Mouse (Mus musculus) urinary bladder, postnatal 4 days (tissue): ENCODE measurements around the gene Krtap31-2.

ENCODE experiments used
- DNase-seq, 2 experiments: peaks; one replicate each; pipeline ENCODE4 v3.0.0; 2021 to 2022; ENCODE audit warnings: low spot score in 2 of 2

Krtap31-2 gene

DNA sequence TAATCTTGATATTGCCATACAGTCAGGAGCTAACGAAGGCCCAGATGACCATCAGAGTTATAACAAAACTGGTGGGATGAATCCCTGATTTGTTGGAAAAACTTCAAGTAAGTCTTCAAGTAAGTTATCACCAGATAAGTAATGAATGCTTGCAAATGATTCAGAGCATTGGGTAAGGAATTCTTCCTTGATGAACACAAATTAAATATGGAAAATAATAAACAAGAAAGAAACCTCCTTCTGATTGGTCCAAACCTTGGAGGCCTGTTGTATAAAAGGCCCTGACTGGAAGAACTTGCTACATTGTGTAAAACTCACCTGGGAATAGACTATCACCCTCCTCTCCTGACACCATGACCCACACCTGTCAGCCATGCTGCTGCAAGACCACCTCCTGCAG, at the start of gene Krtap31-2:
TSS of gene Krtap31-2 (plus strand) at position 301 of the 400 bp plus-strand sequence.
- no peak for DNase-seq

DNA sequence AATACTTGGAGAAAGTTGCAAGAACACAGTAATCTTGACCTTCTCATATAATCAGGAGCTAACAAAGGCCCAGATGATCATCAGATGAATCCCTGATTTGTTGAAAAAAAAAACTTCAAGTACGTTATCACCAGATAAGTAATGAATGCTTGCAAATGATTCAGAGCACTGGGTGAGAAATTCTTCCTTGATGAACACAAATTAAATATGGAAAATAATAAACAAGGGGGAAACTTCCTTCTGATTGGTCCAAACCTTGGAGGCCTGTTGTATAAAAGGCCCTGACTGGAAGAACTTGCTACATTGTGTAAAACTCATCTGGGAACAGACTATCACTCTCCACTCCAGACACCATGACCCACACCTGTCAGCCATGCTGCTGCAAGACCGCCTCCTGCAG, 28.5 kb upstream of the Krtap31-2 start, which contains the start of gene Krtap31-1:
TSS of gene Krtap31-1 (plus strand) at position 301 of the 400 bp plus-strand sequence.
- no peak for DNase-seq

DNA sequence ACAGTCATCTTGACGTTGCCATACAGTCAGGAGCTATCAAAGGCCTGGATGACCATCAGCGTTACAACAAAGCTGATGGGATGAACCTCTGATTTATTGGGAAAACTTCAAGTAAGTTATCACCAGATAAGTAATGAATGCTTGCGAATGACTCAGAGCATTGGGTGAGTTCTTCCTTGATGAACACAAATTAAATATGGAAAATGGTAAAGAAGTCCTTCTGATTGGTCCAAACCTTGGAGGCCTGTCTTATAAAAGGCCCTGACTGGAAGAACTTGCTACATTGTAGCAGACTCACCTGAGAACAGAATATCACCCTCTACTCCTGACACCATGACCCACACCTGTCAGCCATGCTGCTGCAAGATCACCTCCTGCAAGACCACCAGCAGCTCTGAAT, 21.6 kb upstream of the Krtap31-2 start, which contains the start of gene Gm11565:
TSS of gene Gm11565 (plus strand) at position 301 of the 400 bp plus-strand sequence.
- DNase-seq: no peak

DNA sequence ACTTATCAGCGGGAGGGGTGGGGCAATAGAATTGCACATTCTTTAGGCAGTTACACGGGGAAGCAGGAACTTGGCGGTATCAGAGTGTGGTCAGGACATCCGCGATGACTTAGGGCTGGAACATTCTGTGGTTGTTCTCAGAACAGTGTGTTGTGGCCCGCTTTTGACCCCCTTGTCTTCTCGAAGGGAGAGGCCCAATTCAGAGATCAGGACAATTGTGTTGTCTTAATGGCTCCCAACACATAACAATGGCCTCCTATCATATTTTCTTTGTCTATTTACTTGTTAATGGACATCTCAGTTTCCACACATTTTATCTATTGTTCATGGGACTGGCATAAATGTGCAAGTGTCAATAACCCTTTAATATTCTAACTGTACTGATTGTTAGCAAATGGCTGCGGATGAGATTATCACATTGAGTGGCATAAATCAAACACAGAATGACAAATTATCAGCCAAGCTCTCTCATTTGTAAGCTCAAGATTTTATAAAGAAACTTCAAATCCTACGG, 1.7 kb downstream of the Krtap31-2 start:
- DNase-seq: no peak

DNA sequence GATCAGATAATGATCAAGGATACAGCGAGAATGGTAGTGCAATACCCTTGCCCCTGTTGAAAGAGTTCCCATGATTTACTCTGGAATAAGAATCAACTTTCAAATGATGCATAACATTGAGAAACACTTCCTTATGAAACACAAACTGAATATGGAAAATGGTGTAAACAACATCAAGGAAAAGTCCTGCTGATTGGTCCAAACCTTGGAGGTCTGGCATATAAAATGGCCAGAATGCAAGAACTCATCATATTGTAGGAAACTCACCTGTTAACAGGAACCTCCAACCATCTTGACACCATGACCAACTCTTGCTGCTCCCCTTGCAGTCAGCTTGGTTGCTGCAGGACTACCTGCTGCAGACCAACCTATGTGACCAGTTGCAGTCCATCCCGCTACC, 12.1 kb downstream of the Krtap31-2 start, which contains the start of gene Krtap9-5:
TSS of gene Krtap9-5 (plus strand) at position 301 of the 400 bp plus-strand sequence.
- no peak for DNase-seq

DNA sequence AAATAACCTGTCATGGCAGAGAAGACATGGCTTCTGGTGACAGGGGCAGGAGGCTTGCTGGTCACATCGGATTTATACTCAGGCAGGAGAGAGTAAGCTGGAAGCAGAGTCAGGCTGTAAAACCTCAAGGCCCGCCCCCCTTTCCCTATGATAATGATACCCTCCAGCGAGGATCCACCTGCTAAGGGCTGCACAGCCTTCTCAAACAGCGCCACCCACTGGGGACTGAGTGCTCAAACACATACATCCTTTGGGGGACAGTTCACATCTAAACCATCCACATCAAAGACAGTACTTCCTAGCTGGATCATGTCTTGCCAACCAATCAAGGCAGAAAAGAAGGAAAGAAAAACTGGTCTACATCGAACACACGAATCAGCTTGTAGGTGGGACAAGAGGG, 28.1 kb downstream of the Krtap31-2 start:
- DNase-seq: no peak

DNA sequence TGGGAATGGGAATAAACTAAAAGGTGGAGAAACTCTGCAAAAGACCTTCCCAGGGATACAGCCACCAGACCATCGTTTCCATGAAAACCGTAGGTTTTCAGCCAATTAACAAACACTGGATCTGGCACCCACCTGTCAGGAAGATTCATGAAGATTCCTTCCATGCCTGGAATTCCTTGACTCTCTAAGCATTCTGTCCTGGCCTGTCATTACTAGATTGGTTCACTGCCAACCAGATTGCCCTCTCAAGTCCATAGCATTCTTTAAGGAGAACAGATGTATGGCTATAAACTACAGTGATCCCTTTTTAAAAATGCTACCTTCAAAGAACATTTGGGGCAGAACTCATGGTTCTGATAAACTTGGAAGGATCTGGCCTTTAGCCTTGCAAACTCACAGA, 29.9 kb downstream of the Krtap31-2 start:
- DNase-seq: no peak

DNA sequence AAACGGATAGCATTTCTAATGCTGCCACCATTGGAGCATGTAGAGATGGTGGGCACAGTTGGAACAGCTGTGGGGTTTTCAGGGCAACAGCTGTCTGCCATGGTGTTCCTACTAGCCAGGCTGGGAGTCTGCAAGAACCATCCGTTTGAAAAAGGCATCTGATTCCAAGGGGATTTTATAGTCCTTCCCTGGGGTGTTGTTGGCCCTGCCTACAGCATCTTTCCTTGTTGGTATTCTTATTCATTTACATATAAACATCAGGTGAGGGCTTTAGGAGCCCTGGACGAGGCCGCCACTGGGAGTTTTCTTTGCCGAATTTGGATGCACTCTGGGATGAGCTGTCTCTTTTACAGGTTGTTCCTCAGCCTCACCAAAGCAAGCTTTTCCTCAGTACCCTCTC, 42.9 kb downstream of the Krtap31-2 start, which contains the start of gene Krtap29-1:
TSS of gene Krtap29-1 (minus strand) at position 101 of the 400 bp plus-strand sequence.
- DNase-seq: no peak

DNA sequence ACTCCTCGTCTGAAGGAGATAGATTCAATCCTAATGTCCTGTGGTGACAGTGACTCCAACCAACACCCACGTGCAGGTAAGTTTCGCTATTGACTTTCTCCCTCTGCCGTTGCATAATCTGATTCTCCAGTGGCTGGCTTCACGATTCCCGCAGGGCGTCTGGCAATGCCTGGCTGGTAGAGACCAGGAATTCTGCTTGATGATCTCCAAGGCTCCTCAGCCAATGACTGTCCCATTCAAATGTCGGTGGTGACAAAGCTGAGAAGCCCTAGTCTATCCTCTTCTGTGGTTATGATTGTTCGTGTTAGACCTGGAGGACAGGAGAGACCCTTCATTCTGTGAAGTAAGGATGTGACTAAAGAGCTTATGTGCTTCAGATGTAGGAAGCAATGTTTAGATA, 46.6 kb downstream of the Krtap31-2 start:
- DNase-seq: no peak

DNA sequence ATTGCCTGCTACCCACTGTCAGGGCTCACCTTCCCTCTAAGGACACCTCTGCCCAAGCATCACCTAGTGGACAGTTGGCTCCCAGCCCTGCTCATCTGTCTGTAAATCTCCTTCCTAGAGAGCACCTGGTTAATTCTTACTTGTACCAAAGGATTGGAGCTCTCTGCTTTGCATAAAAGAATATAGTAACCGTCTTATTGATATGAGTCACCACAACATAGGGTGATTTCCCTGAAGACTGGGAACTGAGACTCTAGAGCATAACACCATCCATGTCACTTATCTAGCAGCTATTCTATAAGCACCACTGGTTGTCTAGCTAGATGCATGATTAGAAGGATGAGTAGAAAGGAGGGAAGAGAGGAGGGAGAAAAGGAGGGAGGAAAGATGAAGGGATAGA, 47.4 kb downstream of the Krtap31-2 start:
- no peak for DNase-seq

DNA sequence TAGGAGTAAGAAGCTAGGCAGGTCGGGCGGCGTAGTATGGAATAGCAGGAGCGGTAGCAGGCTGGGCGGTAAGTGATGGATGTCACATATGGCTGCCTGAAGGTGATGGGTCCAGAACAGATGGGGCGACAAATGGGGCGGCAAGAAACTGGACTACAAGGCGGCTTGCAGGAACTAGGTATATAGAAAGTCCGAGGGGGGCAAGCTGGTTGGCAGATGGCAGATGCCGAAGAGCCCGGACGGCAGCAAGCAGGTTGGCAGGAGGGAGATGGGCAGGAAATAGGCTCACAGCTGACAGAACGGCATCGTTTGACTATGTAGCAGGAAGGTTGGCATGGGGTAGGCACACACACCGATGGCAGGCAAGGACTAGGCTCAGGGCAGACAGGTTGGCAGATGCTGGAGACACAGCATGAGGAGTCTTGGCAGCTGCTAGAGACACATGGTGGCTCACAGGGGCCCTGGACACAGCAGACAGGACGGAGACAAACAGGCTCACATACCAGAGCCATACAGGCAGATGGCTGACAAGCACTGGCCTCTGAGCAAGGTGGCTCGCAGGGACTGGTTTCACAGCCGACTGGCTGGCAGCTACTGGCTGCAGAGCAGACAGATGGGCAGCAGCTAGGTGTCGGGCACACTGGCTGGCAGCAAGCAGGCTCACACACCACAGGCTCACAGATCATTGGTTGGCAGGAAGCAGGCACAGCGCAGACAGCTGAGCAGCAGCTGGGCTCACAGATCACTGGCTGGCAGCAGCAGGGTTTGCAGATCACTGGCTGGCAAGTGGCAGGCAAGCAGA, 49.4 kb downstream of the Krtap31-2 start:
- no peak for DNase-seq

DNA sequence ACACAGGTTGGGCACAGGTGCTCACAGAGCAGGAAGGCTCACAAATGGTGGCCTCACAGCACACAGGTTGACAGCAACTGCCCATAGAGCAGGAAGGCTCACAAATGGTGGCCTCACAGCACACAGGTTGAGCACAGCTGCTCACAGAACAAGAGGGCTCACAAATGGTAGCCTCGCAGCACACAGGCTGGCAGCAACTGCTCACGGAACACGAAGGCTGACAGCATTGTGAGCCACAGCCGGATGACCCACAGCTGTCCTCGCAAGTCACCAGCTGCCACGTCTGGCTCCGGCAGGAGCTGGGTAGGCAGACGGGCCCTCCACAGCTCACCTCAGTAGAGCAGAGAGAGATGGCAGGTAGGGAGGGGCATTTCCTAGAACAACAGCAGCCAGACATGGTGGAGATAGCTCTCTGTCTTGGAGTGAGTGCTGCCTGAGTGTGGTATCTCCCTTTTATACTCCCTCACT, 50.1 kb downstream of the Krtap31-2 start, which contains the start of gene Krtap16-1:
TSS of gene Krtap16-1 (minus strand) at position 418 of the 468 bp plus-strand sequence.
- no peak for DNase-seq
